Mouse (Mus musculus) megakaryocyte, adult 5-6 weeks (primary cell): ENCODE results near the gene Tprkb. TPM values are rescaled to one million over a fixed set of nuclear protein-coding genes. Genes with fewer than 3 reads are reported as not detected.
"Not testable (repeated sequence)": the region's sequence is repeated elsewhere in the genome, so short reads cannot be mapped to it uniquely, and the experiment has no call there.

Experiments used
- ATAC-seq: 2 replicates; pipeline ENCODE4 v1.8.0; 2016; ENCODE audit warnings: mild to moderate bottlenecking, inconsistent platforms; ENCODE audit not compliant: poor library complexity, severe bottlenecking
- total RNA-seq, 2 experiments: library from RNA; stranded (forward) in 1 of 2; stranded (reverse) in 1 of 2; fragments of 153-499, 151-499 nt in 1 of 2; fragments of 221-1000, 200-1000 nt in 1 of 2; gene quantifications; 2 replicates each; pipeline versions ENCODE4 v1.2.3 to v1.2.4; 2015 to 2017

Tprkb gene
- total RNA-seq (2015) (14.9 and 16.2 TPM in 2 replicates), total RNA-seq (2017) (30.8 and 32.9 TPM in 2 replicates)

- no peak for ATAC-seq
Measured at GRCm38 (mm10) chr6:85911587-85911986, at the start of gene Tprkb. Tprkb (plus strand) TSS chr6:85911865.

GRCm38 (mm10) chr6:85862565-85862964 lies 49.1 kb upstream of the Tprkb start:
- ATAC-seq, result no peak

GRCm38 (mm10) chr6:85863136-85863535 lies 48.5 kb upstream of the Tprkb start:
- ATAC-seq, result no peak

- ATAC-seq, result no peak
Measured at GRCm38 (mm10) chr6:85863840-85864239, 47.8 kb upstream of the Tprkb start.

GRCm38 (mm10) chr6:85864900-85865639 lies 46.6 kb upstream of the Tprkb start:
- not testable (repeated sequence) for ATAC-seq

GRCm38 (mm10) chr6:85866166-85866565 lies 45.5 kb upstream of the Tprkb start:
- not testable (repeated sequence) for ATAC-seq

GRCm38 (mm10) chr6:85866995-85867394 lies 44.7 kb upstream of the Tprkb start:
- not testable (repeated sequence) for ATAC-seq

- ATAC-seq, result no peak
Measured at GRCm38 (mm10) chr6:85867726-85868690, 43.7 kb upstream of the Tprkb start.

GRCm38 (mm10) chr6:85869006-85869405 lies 42.7 kb upstream of the Tprkb start, which contains the start of gene Nat8f2:
Nat8f2 (minus strand) TSS chr6:85869158.
- ATAC-seq, result not testable (repeated sequence)

GRCm38 (mm10) chr6:85883246-85883645 lies 28.4 kb upstream of the Tprkb start:
- ATAC-seq, result not testable (repeated sequence)

GRCm38 (mm10) chr6:85884311-85884710 lies 27.4 kb upstream of the Tprkb start:
- ATAC-seq, result no peak

GRCm38 (mm10) chr6:85888961-85889360 lies 22.7 kb upstream of the Tprkb start:
- no peak for ATAC-seq

- peak; percentile 77 for ATAC-seq
Measured at GRCm38 (mm10) chr6:85895061-85895648, 16.5 kb upstream of the Tprkb start.

GRCm38 (mm10) chr6:85898596-85899475 lies 12.8 kb upstream of the Tprkb start:
- ATAC-seq, result not testable (repeated sequence)

GRCm38 (mm10) chr6:85902303-85902702 lies 9.4 kb upstream of the Tprkb start:
- ATAC-seq, result no peak

GRCm38 (mm10) chr6:85904642-85905061 lies 7.0 kb upstream of the Tprkb start, which contains the start of gene Nat8f4:
Nat8f4 (minus strand) TSS chr6:85904884.
- peak; percentile 93 for ATAC-seq

- not testable (repeated sequence) for ATAC-seq
Measured at GRCm38 (mm10) chr6:85906911-85907351, 4.7 kb upstream of the Tprkb start.

GRCm38 (mm10) chr6:85908341-85908740 lies 3.3 kb upstream of the Tprkb start:
- ATAC-seq, result no peak

GRCm38 (mm10) chr6:85909704-85910103 lies 2.0 kb upstream of the Tprkb start:
- no peak for ATAC-seq

GRCm38 (mm10) chr6:85915141-85915538 lies 3.5 kb downstream of the Tprkb start:
- peak; percentile 17; the same call in 1 of the 2 replicates for ATAC-seq
